Mouse (Mus musculus) G1E-ER4 (cell line): ENCODE measurements around the gene Rapgef6. TPM values are rescaled to one million over a fixed set of nuclear protein-coding genes. Genes with fewer than 3 reads are reported as not detected.

Experiments
- GATA1 ChIP-seq: IDR thresholded peaks from one replicate; pipeline ENCODE4 v1.8.0; 2012; ENCODE audit warnings: low read length, inconsistent platforms
- polyA plus RNA-seq: library from polyadenylated mRNA; stranded (reverse); fragments of >175 nt; gene quantifications from 2 replicates; pipeline ENCODE4 v1.2.3, GENCODE M21; 2012

Gene Rapgef6
- polyA plus RNA-seq, 1 experiment, result 18.5 TPM

- no peak for TF ChIP-seq GATA1
Measured at GRCm38 (mm10) chr11:54539031-54539430, 16.4 kb downstream of the Rapgef6 start.

- no peak for TF ChIP-seq GATA1
Measured at GRCm38 (mm10) chr11:54539486-54539885, 16.8 kb downstream of the Rapgef6 start.

GRCm38 (mm10) chr11:54540328-54540727, 17.7 kb downstream of the Rapgef6 start:
- no peak for TF ChIP-seq GATA1

- TF ChIP-seq GATA1, result no peak
Measured at GRCm38 (mm10) chr11:54542414-54542813, 19.8 kb downstream of the Rapgef6 start.

- TF ChIP-seq GATA1, result no peak
Measured at GRCm38 (mm10) chr11:54554970-54555369, 32.3 kb downstream of the Rapgef6 start.

GRCm38 (mm10) chr11:54562761-54563160, 40.1 kb downstream of the Rapgef6 start:
- TF ChIP-seq GATA1, result no peak

- no peak for TF ChIP-seq GATA1
Measured at GRCm38 (mm10) chr11:54567959-54568358, 45.3 kb downstream of the Rapgef6 start.

- TF ChIP-seq GATA1, result no peak
Measured at GRCm38 (mm10) chr11:54574741-54575140, 52.1 kb downstream of the Rapgef6 start.

- no peak for TF ChIP-seq GATA1
Measured at GRCm38 (mm10) chr11:54592585-54592984, 69.9 kb downstream of the Rapgef6 start.

GRCm38 (mm10) chr11:54594049-54594448, 71.4 kb downstream of the Rapgef6 start:
- no peak for TF ChIP-seq GATA1

GRCm38 (mm10) chr11:54595053-54595452, 72.4 kb downstream of the Rapgef6 start:
- TF ChIP-seq GATA1, result no peak

- TF ChIP-seq GATA1, result no peak
Measured at GRCm38 (mm10) chr11:54595905-54596555, 73.4 kb downstream of the Rapgef6 start.

GRCm38 (mm10) chr11:54597902-54598447, 75.3 kb downstream of the Rapgef6 start:
- no peak for TF ChIP-seq GATA1

GRCm38 (mm10) chr11:54601121-54601520, 78.5 kb downstream of the Rapgef6 start:
- TF ChIP-seq GATA1, result no peak

- no peak for TF ChIP-seq GATA1
Measured at GRCm38 (mm10) chr11:54604415-54604814, 81.8 kb downstream of the Rapgef6 start.

- no peak for TF ChIP-seq GATA1
Measured at GRCm38 (mm10) chr11:54613628-54614027, 91.0 kb downstream of the Rapgef6 start.

GRCm38 (mm10) chr11:54614560-54614959, 91.9 kb downstream of the Rapgef6 start:
- no peak for TF ChIP-seq GATA1

GRCm38 (mm10) chr11:54618841-54619240, 96.2 kb downstream of the Rapgef6 start:
- no peak for TF ChIP-seq GATA1

- TF ChIP-seq GATA1, result no peak
Measured at GRCm38 (mm10) chr11:54621725-54622124, 99.1 kb downstream of the Rapgef6 start.
